Mouse (Mus musculus) kidney, postnatal 0 days (tissue): ENCODE data around the gene Dnajc28. TPM values are rescaled to one million over a fixed set of nuclear protein-coding genes. Genes with fewer than 3 reads are reported as not detected.

Experiments used
- ATAC-seq: fragments of 200-750 bp; cut with Nextera tagmentation; replicated peaks from 2 replicates; pipeline ENCODE4 v1.8.0; 2017; ENCODE audit warnings: low read depth, moderate number of reproducible peaks, moderate TSS enrichment, moderate library complexity; ENCODE audit not compliant: low FRiP score
- DNase-seq: peaks from one replicate; pipeline ENCODE4 v3.0.0-alpha.2; 2016; ENCODE audit warnings: low spot score
- H3K27ac ChIP-seq: fragments of 300-500 bp; sonication (generic); 2 replicates; pipeline ENCODE4 v1.5.1; 2014; ENCODE audit warnings: mild to moderate bottlenecking
- H3K27me3 ChIP-seq: fragments of 300-500 bp; sonication (generic); 2 replicates; pipeline ENCODE4 v1.6.1; 2014; ENCODE audit warnings: low read length, mixed read lengths; ENCODE audit not compliant: insufficient read depth
- H3K36me3 ChIP-seq: fragments of 300-500 bp; sonication (generic); 2 replicates; pipeline ENCODE4 v1.6.1; 2014; ENCODE audit warnings: low read length, mixed read lengths; ENCODE audit not compliant: insufficient read depth
- H3K4me1 ChIP-seq: fragments of 300-500 bp; sonication (generic); replicated peaks from 2 replicates; pipeline ENCODE4 v1.6.1; 2014; ENCODE audit warnings: antibody characterized with exemption, low read length, mixed read lengths; ENCODE audit not compliant: insufficient read depth
- H3K4me2 ChIP-seq: fragments of 300-500 bp; sonication (generic); 2 replicates; pipeline ENCODE4 v1.6.1; 2014; ENCODE audit warnings: mild to moderate bottlenecking, low read length, moderate library complexity, mixed read lengths
- H3K4me3 ChIP-seq: fragments of 300-500 bp; sonication (generic); replicated peaks from 2 replicates; pipeline ENCODE4 v1.5.1; 2014; ENCODE audit warnings: low read depth, low read length
- H3K9ac ChIP-seq: fragments of 300-500 bp; sonication (generic); 2 replicates; pipeline ENCODE4 v1.6.1; 2014; ENCODE audit warnings: low read depth, low read length
- H3K9me3 ChIP-seq: fragments of 300-500 bp; sonication (generic); replicated peaks from 2 replicates; pipeline ENCODE4 v1.6.1; 2016; ENCODE audit warnings: low read length, inconsistent platforms, mixed read lengths
- CTCF ChIP-seq: IDR thresholded peaks from 2 replicates; pipeline ENCODE4 v1.5.1; 2016; ENCODE audit warnings: antibody characterized with exemption, low read depth, mild to moderate bottlenecking, moderate library complexity
- WGBS: fragments of 180-500 bp; shearing (Covaris S2); extraction: QIAGEN DNeasy Blood & Tissue Kit; methylation state at CpG from one replicate; pipeline ENCODE4 v1.1.7; 2014; 5-methylcytosine and 5-hydroxymethylcytosine counted together
- polyA plus RNA-seq: library from polyadenylated mRNA; unstranded; fragments of >200 nt; fragmentation: Nextera tagmentation; extraction: Ambion mirVana; gene quantifications from 2 replicates; pipeline ENCODE4 v1.2.1, GENCODE M21; 2015

The Dnajc28 gene
- polyA plus RNA-seq, 1 experiment from 2014 or later = 4.4 TPM

GRCm38 (mm10) chr16:91609501-91610245, 9.2 kb downstream of the Dnajc28 start:
- no peaks in the 10 kb centered on the region for H3K4me1 ChIP-seq
- no peaks in the 10 kb centered on the region for H3K9me3 ChIP-seq
- no peak overlapping the region for H3K4me3 ChIP-seq
- no peaks in the 10 kb centered on the region for H3K27me3 ChIP-seq
- no peak for TF ChIP-seq CTCF
- no peak for ATAC-seq
- 43% methylated on average over 9 of the region's 9 CpGs for WGBS
- no peak overlapping the region for H3K27ac ChIP-seq
- DNase-seq = no peak
- no peaks in the 10 kb centered on the region for H3K36me3 ChIP-seq
- no peak overlapping the region for H3K9ac ChIP-seq
- no peak overlapping the region for H3K4me2 ChIP-seq

GRCm38 (mm10) chr16:91606958-91607357, 11.9 kb downstream of the Dnajc28 start:
- Histone ChIP-seq H3K36me3 (no peaks in the 10 kb centered on the region), H3K4me3 (no peak overlapping the region), H3K27me3 (no peaks in the 10 kb centered on the region), H3K9me3 (no peaks in the 10 kb centered on the region), H3K27ac (no peak overlapping the region), H3K9ac (no peak overlapping the region), H3K4me2 (no peak overlapping the region), H3K4me1 (no peaks in the 10 kb centered on the region)
- DNase-seq (no peak), ATAC-seq (no peak)
- no peak for TF ChIP-seq CTCF
- 91% methylated on average over 8 of the region's 8 CpGs for WGBS

GRCm38 (mm10) chr16:91605156-91605555, 13.7 kb downstream of the Dnajc28 start:
- Histone ChIP-seq H3K9me3 (no peaks in the 10 kb centered on the region), H3K4me3 (no peak overlapping the region), H3K36me3 (no peaks in the 10 kb centered on the region), H3K4me2 (no peak overlapping the region), H3K9ac (no peak overlapping the region), H3K4me1 (no peaks in the 10 kb centered on the region), H3K27me3 (no peaks in the 10 kb centered on the region), H3K27ac (no peak overlapping the region)
- ATAC-seq (no peak), DNase-seq (no peak)
- 66% methylated on average over 6 of the region's 6 CpGs for WGBS
- no peak for TF ChIP-seq CTCF

GRCm38 (mm10) chr16:91601693-91602092, 17.1 kb downstream of the Dnajc28 start:
- DNase-seq (no peak), ATAC-seq (no peak)
- Histone ChIP-seq H3K4me2 (no peak overlapping the region), H3K27ac (no peak overlapping the region), H3K9me3 (no peaks in the 10 kb centered on the region), H3K36me3 (no peaks in the 10 kb centered on the region), H3K9ac (no peak overlapping the region), H3K27me3 (no peaks in the 10 kb centered on the region), H3K4me3 (no peak overlapping the region), H3K4me1 (no peaks in the 10 kb centered on the region)
- WGBS = 47% methylated on average over 9 of the region's 9 CpGs
- no peak for TF ChIP-seq CTCF

GRCm38 (mm10) chr16:91601081-91601480, 17.7 kb downstream of the Dnajc28 start:
- ATAC-seq (no peak), DNase-seq (no peak)
- Histone ChIP-seq H3K9ac (no peak overlapping the region), H3K27me3 (no peaks in the 10 kb centered on the region), H3K36me3 (no peaks in the 10 kb centered on the region), H3K4me1 (no peaks in the 10 kb centered on the region), H3K9me3 (no peaks in the 10 kb centered on the region), H3K4me2 (no peak overlapping the region), H3K4me3 (no peak overlapping the region), H3K27ac (no peak overlapping the region)
- WGBS = 41% methylated on average over 4 of the region's 4 CpGs
- no peak for TF ChIP-seq CTCF

- Histone ChIP-seq H3K27me3 (no peaks in the 10 kb centered on the region), H3K9me3 (no peaks in the 10 kb centered on the region), H3K9ac (no peak overlapping the region), H3K36me3 (no peaks in the 10 kb centered on the region), H3K27ac (no peak overlapping the region), H3K4me1 (no peaks in the 10 kb centered on the region), H3K4me2 (no peak overlapping the region), H3K4me3 (no peak overlapping the region)
- peak; percentile 42 for TF ChIP-seq CTCF
- ATAC-seq = no peak
- no peak for DNase-seq
These were observed 19.6 kb downstream of the Dnajc28 start for GRCm38 (mm10) chr16:91599242-91599641.

- H3K36me3 ChIP-seq = no peaks in the 10 kb centered on the region
- DNase-seq (peak; percentile 98), ATAC-seq (peak; percentile 99)
- H3K4me3 ChIP-seq = peak within 1 kb of the TSS; percentile 76
- WGBS = under 1% methylated on average over 34 of the region's 34 CpGs
- H3K27me3 ChIP-seq = no peaks in the 10 kb centered on the region
- TF ChIP-seq CTCF = no peak
- H3K4me1 ChIP-seq = no peaks in the 10 kb centered on the region
- H3K9ac ChIP-seq = peak within 1 kb of the TSS; percentile 67
- no peaks in the 10 kb centered on the region for H3K9me3 ChIP-seq
- peak within 1 kb of the TSS; percentile 79 for H3K4me2 ChIP-seq
- H3K27ac ChIP-seq = peak within 1 kb of the TSS; percentile 62
These were observed 21.2 kb downstream of the Dnajc28 start, which contains the start of gene Tmem50b for GRCm38 (mm10) chr16:91597672-91598010. Tmem50b (minus strand) TSS chr16:91597800.
